Mouse (Mus musculus): Measurements from ENCODE around the gene Tmem95. TPM values are rescaled to one million over a fixed set of nuclear protein-coding genes. Genes with fewer than 3 reads are reported as not detected.

Gene Tmem95
- total and polyA plus RNA-seq, 2 experiments from 2014 or later = not detected

DNA sequence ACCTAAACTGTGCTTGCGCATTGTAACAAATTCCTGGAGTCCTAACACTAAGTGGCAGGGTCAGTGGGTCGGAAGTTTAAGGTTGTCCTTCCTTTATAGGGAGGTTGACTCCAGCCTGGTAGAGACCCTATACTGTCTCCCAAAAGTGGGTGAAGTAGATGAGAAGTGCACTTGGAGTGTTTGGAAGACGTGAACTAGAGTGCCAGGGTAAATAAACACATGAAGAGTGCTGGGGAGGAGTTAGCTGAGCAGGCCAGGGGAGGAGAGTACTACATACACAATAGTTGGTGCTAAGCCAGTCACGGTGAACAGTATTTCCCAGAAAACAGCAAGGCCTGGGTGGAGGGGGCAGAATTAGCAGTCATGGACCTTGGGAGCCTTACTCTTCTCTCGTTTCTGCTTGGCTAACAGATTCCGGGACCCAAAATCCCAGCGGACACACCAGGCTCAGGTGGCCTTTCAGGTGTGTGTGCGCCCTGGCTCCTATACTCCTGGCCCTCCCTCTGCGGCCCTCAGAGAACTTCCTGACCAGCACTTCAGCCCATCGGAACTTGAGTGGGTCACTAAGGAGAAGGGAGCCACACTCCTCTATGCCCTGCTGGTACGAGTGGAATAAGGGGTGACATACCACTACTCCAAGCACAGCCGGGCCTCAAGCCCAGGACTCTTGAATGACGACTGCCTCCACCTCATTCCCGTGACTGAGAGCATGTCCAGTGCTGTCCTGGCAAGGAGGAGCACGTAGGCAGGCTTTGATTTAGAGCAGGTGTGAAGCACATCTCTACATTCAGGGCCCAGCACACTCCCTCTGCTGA lies 35.1 kb upstream of the Tmem95 start:
- Histone ChIP-seq H3K9me3 (replicated peaks; ENCODE audit: control insufficient read depth, low read length) (no peaks in the 10 kb centered on the region), H3K9ac (replicated peaks; ENCODE audit: low read depth, low read length) (peak overlapping the region; percentile 82), H3K4me1 (ENCODE audit: control insufficient read depth, insufficient read depth) (peaks cover 16% of the 10 kb centered on the region), H3K27ac (ENCODE audit: low read depth) (peak overlapping the region; percentile 88), H3K4me3 (ENCODE audit: low read depth, low read length) (peak overlapping the region; percentile 89; the same call in 1 of the 2 replicates), H3K27me3 (ENCODE audit: control insufficient read depth, insufficient read depth, low read length) (no peaks in the 10 kb centered on the region), H3K36me3 (replicated peaks; ENCODE audit: control insufficient read depth, insufficient read depth, low read length) (peaks cover 79% of the 10 kb centered on the region), H3K4me2 (ENCODE audit: low read depth, low read length) (peak overlapping the region; percentile 94)
- DNase-seq (ENCODE audit: low spot score) (no peak), ATAC-seq (ENCODE audit: insufficient read depth, low read depth) (no peak)
- WGBS = 70% methylated on average over 15 of the region's 15 CpGs
- no peak for TF ChIP-seq CTCF (IDR thresholded peaks at IDR 0.05; ENCODE audit: low read depth)
- TF ChIP-seq EP300 (IDR thresholded peaks at IDR 0.05; ENCODE audit: low read depth) = no peak

DNA sequence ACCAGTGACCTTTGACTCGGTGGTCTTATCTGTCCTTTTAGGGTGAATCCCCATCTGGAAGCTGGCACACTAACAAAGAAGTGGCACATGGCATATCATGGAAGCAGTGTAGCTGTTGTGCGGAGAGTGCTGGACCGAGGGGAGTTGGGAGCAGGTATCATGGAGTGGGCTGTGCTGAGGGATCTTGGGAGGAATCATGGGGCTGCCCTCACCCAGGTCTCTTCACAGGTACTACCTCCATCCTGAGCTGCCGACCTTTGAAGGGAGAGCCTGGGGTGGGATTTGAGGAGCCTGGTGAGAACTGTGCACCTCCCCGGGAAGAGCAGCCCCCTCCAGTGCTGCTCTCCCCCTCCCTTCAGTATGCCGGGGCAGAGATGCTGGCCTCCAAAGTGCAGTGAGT lies 33.9 kb upstream of the Tmem95 start:
- Histone ChIP-seq H3K4me2 (ENCODE audit: low read depth, low read length) (no peak overlapping the region), H3K27ac (ENCODE audit: low read depth) (no peak overlapping the region), H3K4me3 (ENCODE audit: low read depth, low read length) (no peak overlapping the region), H3K36me3 (replicated peaks; ENCODE audit: control insufficient read depth, insufficient read depth, low read length) (peaks cover 79% of the 10 kb centered on the region), H3K9ac (replicated peaks; ENCODE audit: low read depth, low read length) (no peak overlapping the region), H3K9me3 (replicated peaks; ENCODE audit: control insufficient read depth, low read length) (no peaks in the 10 kb centered on the region), H3K4me1 (ENCODE audit: control insufficient read depth, insufficient read depth) (peaks cover 16% of the 10 kb centered on the region), H3K27me3 (ENCODE audit: control insufficient read depth, insufficient read depth, low read length) (no peaks in the 10 kb centered on the region)
- WGBS = 84% methylated on average over 6 of the region's 6 CpGs
- DNase-seq (ENCODE audit: low spot score) = no peak
- TF ChIP-seq EP300 (IDR thresholded peaks at IDR 0.05; ENCODE audit: low read depth) (no peak), CTCF (IDR thresholded peaks at IDR 0.05; ENCODE audit: low read depth) (no peak)
- no peak for ATAC-seq (ENCODE audit: insufficient read depth, low read depth)

DNA sequence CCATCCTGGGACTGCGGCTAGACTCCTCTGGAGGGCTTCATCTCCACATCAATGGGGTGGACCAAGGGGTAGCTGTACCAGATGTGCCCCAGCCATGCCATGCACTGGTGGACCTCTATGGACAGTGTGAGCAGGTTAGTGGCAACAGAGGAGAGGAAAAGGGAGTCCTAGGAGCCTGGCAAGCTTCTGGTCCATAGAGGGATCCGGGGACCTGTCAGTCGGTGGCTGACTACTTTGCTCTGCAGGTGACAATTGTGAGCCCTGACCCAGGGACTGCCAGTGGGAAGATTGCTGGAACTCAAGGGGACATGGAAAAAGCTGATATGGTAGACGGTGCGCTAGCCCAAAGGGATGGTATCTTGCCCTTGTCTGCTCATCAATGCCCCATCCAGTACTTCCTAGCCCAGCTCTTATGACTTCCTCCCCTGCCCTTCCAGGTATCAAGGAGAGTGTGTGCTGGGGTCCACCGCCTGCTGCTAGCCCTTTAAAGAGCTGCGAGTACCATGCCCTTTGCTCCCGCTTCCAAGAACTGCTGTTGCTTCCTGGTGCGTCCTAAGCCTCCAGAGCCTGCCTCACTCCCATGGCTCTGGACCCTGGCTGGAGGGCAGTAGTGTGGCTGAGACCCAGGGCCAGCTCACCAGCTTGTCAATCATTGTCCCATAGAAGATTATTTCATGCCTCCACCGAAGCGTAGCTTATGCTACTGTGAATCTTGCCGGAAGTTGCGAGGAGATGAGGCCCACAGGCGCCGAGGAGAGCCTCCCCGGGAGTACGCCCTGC lies 33.2 kb upstream of the Tmem95 start:
- peaks cover 16% of the 10 kb centered on the region for H3K4me1 ChIP-seq (ENCODE audit: control insufficient read depth, insufficient read depth)
- no peak for ATAC-seq (ENCODE audit: insufficient read depth, low read depth)
- no peaks in the 10 kb centered on the region for H3K9me3 ChIP-seq (replicated peaks; ENCODE audit: control insufficient read depth, low read length)
- 91% methylated on average over 17 of the region's 17 CpGs for WGBS
- no peaks in the 10 kb centered on the region for H3K27me3 ChIP-seq (ENCODE audit: control insufficient read depth, insufficient read depth, low read length)
- DNase-seq (ENCODE audit: low spot score) = no peak
- TF ChIP-seq EP300 (IDR thresholded peaks at IDR 0.05; ENCODE audit: low read depth) = no peak
- TF ChIP-seq CTCF (IDR thresholded peaks at IDR 0.05; ENCODE audit: low read depth) = no peak
- no peak overlapping the region for H3K4me3 ChIP-seq (ENCODE audit: low read depth, low read length)
- H3K27ac ChIP-seq (ENCODE audit: low read depth) = no peak overlapping the region
- no peak overlapping the region for H3K4me2 ChIP-seq (ENCODE audit: low read depth, low read length)
- peaks cover 79% of the 10 kb centered on the region for H3K36me3 ChIP-seq (replicated peaks; ENCODE audit: control insufficient read depth, insufficient read depth, low read length)
- H3K9ac ChIP-seq (replicated peaks; ENCODE audit: low read depth, low read length) = no peak overlapping the region

GRCm38 (mm10) chr11:69910177-69910576 lies 32.4 kb upstream of the Tmem95 start:
- H3K36me3 ChIP-seq (replicated peaks; ENCODE audit: control insufficient read depth, insufficient read depth, low read length) = peaks cover 80% of the 10 kb centered on the region
- TF ChIP-seq EP300 (IDR thresholded peaks at IDR 0.05; ENCODE audit: low read depth) (no peak), CTCF (IDR thresholded peaks at IDR 0.05; ENCODE audit: low read depth) (no peak)
- peaks cover 14% of the 10 kb centered on the region for H3K4me1 ChIP-seq (ENCODE audit: control insufficient read depth, insufficient read depth)
- H3K27me3 ChIP-seq (ENCODE audit: control insufficient read depth, insufficient read depth, low read length) = no peaks in the 10 kb centered on the region
- no peaks in the 10 kb centered on the region for H3K9me3 ChIP-seq (replicated peaks; ENCODE audit: control insufficient read depth, low read length)
- DNase-seq (ENCODE audit: low spot score) (no peak), ATAC-seq (ENCODE audit: insufficient read depth, low read depth) (no peak)
- no peak overlapping the region for H3K4me2 ChIP-seq (ENCODE audit: low read depth, low read length)
- 90% methylated on average over 8 of the region's 8 CpGs for WGBS
- H3K27ac ChIP-seq (ENCODE audit: low read depth) = no peak overlapping the region
- H3K4me3 ChIP-seq (ENCODE audit: low read depth, low read length) = no peak overlapping the region
- no peak overlapping the region for H3K9ac ChIP-seq (replicated peaks; ENCODE audit: low read depth, low read length)

DNA sequence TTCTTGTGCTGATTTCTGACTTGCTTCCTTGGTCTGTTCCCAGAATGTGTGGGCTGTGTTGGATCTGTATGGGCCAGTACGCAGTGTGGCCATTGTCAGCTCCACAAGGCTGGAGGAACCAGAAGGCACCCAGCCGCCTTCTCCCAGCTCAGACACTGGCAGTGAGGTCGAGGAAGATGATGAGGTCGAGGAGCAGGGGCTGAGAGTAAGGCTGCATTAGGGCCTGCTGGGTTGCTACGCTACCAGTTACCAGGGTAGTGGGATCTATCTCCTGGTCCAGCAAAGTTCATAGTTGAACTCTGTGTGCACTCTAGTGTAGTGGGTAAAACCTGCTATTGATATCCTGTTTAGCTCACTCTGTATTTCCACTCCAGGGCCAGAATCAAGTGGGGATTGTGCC lies 31.4 kb upstream of the Tmem95 start:
- Histone ChIP-seq H3K4me2 (ENCODE audit: low read depth, low read length) (no peak overlapping the region), H3K27me3 (ENCODE audit: control insufficient read depth, insufficient read depth, low read length) (no peaks in the 10 kb centered on the region), H3K36me3 (replicated peaks; ENCODE audit: control insufficient read depth, insufficient read depth, low read length) (peaks cover 82% of the 10 kb centered on the region), H3K4me3 (ENCODE audit: low read depth, low read length) (no peak overlapping the region), H3K4me1 (ENCODE audit: control insufficient read depth, insufficient read depth) (peaks cover 4% of the 10 kb centered on the region), H3K9me3 (replicated peaks; ENCODE audit: control insufficient read depth, low read length) (no peaks in the 10 kb centered on the region), H3K9ac (replicated peaks; ENCODE audit: low read depth, low read length) (no peak overlapping the region), H3K27ac (ENCODE audit: low read depth) (no peak overlapping the region)
- ATAC-seq (ENCODE audit: insufficient read depth, low read depth) (no peak), DNase-seq (ENCODE audit: low spot score) (no peak)
- TF ChIP-seq EP300 (IDR thresholded peaks at IDR 0.05; ENCODE audit: low read depth) = no peak
- TF ChIP-seq CTCF (IDR thresholded peaks at IDR 0.05; ENCODE audit: low read depth) = no peak
- 92% methylated on average over 5 of the region's 5 CpGs for WGBS
